Mouse (Mus musculus): ENCODE results near the gene Lcmt1.

The Lcmt1 gene

DNA sequence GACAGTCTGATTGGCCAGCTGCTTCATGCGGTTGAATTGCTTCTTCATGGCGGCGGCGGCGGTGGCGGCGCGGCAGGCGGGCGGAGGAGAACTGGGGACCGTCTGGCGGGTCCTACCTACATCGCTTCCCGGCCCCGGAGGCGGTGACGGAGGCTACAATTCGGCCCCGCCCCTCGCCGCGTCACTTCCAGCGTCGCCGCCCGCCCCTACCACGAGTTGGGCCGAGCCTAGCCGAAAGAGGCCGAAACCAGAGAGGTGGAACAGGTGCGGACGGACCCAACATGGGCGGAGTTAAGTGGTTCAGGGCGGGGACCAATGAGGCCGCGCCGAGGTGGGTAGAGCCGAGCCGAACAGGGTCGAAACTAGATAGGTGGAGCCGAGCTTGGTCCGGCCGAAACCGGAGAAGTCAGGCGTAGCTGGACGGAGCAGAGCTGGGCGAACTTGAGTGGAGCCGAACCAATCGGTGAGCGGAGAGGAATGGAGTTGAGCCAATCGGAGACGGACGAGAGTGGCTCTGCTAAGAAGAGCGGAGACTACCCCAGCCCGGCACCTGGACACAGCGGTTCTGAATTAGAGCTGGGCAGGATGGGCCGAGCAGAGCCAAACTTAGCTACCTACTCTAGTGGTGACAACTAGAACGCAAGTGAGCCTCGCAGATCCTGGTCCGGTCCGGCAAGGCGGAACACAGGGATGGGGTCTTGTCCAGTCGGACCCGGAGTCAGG is at the start of gene Lcmt1, which contains the start of gene Arhgap17:
Lcmt1 (plus strand) TSS at position 26 of the 723 bp plus-strand sequence.
Arhgap17 (minus strand) TSS at position 157 of the 723 bp plus-strand sequence.
- DNase-seq (ENCODE audit: low spot score in 2 of 2) = peak; percentile 92 to 97

DNA sequence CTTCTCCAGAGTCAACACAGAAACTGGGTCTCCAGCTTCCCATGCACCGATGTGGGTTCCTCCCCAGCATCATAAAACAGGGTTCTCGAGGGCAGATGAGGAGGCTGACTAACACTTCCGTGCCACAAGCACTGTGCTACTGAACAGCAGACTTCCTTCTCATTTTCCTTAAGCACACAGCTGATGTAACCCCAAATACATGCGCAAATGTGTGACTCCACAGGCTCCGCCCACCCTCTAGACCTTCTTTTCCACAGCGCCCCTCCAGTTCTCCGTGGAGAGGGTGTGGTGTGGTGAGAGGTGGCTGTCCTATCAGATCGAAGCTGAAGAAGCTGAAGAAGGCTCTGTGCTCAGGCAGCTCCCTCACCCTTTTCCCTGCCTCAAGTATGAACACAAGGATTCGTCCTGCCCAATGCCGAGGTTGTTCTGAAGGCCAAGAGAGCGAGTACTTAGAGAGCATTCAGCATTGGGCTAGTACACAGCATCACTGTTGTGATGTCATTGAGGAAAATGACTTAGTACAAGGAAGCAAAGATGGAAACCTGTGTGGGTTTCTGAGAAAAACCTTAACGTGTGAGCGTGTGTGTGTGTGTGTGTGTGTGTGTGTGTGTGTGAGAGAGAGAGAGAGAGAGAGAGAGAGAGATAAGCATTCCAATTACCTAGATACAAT is 47.0 kb upstream of the Lcmt1 start:
- DNase-seq (ENCODE audit: low spot score in 2 of 2) = no peak

DNA sequence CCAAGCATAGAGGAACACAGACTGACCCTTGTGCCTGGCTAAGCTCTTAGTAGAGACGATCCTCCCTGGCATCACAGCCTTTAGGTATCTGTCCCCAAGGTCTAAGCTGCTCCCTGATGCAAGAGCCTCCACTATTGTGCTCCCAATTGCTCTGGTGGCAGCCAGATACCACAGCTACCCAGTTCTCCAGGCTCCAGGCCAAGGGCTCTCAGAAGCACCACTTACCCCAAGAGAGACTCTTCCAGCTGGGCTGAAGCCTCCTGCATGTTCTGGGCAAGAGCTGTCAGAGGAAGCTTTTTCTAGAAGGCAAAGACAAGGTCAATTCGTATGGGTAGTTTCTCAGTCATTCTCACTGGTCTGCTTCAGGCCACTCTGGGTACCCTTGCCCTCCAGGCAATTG is 46.2 kb upstream of the Lcmt1 start:
- no peak for DNase-seq (ENCODE audit: low spot score in 2 of 2)

- no peak for DNase-seq (ENCODE audit: low spot score in 2 of 2)
Measured at GRCm38 (mm10) chr7:123324105-123324504, 45.5 kb upstream of the Lcmt1 start.

DNA sequence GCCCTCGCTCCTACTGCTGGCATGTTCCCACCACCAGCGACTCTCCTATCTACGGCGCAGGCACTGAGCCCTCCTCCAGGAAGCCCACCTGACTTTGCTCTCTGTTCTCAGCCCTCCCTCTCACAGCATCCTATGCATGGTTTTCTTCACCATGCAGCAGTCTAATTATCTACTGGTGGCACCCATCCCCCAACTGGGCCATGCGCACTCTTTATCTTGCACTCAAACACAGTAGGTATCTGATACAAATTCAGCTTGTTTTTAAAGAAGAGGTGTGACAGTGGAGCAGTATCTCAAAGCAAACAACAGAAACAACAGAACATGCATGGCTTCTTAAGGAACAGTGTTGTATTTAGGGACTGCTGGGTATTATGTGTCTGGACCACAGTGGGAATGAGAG is 43.5 kb upstream of the Lcmt1 start:
- no peak for DNase-seq (ENCODE audit: low spot score in 2 of 2)

- DNase-seq (ENCODE audit: low spot score in 2 of 2) = no peak
Measured at GRCm38 (mm10) chr7:123326901-123327300, 42.7 kb upstream of the Lcmt1 start.

DNA sequence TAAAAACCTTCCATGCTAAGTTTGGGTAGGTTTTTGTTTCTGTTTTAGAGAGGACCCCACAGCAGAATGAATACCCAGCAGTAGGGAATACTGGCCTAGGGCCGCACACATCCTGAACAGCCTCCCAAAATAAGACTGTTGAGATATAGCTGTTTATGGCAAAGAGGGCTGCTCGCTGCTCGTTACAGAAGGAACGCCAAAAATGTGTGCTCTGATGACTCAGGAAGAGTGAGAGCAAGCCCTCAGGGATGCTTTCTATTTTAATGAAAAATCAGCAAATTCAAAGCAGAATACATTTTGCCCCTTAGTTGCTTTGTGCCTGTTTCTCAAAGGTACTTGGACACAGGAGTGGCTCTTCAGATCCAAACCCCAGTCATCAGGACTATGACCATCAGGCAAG is 41.7 kb upstream of the Lcmt1 start:
- no peak for DNase-seq (ENCODE audit: low spot score in 2 of 2)

- no peak for DNase-seq (ENCODE audit: low spot score in 2 of 2)
Measured at GRCm38 (mm10) chr7:123330506-123330905, 39.1 kb upstream of the Lcmt1 start.

DNA sequence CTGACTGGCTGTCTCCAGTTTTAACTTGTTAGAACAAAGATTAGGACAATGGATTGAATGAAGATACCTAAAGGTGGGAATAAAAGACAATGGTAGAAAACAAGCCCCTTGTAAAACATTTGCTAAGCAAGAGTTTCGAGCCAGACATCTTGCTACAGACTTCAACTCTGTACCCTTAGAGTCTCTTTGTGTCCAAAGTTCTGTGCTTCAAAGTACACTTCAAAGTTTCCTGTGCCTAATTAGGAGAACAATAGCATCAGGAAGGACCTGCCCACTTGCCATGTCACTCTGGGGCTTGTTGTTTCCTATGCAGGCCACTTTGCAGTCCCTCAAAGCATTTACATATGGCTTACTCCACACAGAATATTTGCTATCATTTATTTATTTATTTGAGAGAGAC is 33.3 kb upstream of the Lcmt1 start:
- no peak for DNase-seq (ENCODE audit: low spot score in 2 of 2)

DNA sequence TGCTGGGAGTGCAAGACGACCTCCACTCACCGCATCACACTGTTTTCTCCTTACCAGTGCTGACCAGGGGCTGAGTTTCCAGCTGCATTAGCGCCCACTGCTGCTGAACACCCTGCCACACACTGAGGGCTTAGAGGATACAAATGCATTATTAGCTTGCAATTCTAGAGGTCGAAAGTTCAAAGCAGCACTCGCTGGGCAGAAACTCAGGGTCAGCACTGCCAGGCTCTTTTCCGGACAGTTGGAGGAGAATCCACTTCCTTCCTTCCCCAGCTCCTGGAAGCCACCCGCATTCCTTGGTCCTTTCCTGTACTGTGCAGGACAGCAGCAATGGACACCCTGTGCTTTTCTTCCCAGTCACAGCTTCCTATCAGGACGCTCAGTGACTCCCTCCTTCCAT is 31.2 kb upstream of the Lcmt1 start:
- DNase-seq (ENCODE audit: low spot score in 2 of 2) = no peak

DNA sequence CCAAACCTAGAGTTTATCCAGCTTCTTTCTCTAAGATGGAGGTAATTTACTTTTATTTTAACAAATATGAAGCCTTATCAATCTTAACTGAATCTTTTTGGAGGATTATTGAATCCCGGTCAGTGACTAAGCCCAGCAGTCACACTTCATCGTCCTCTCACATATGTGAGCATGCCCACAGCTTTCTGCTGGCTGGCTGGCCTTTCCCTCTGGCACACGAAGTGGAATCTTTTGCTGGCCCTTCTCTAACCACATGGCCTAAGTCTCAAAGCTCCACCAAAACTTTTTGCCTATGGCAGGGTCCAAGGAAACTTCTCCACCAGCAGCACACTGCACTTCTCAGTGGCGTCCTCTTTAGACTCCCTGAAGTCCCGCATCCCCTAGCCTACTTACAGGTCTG is 27.7 kb upstream of the Lcmt1 start:
- DNase-seq (ENCODE audit: low spot score in 2 of 2) = no peak

GRCm38 (mm10) chr7:123344079-123344780 is 25.4 kb upstream of the Lcmt1 start:
- no peak for DNase-seq (ENCODE audit: low spot score in 2 of 2)

GRCm38 (mm10) chr7:123345041-123345544 is 24.5 kb upstream of the Lcmt1 start:
- no peak for DNase-seq (ENCODE audit: low spot score in 2 of 2)

- DNase-seq (ENCODE audit: low spot score in 2 of 2) = no peak
Measured at GRCm38 (mm10) chr7:123346631-123347290, 22.8 kb upstream of the Lcmt1 start.

- no peak for DNase-seq (ENCODE audit: low spot score in 2 of 2)
Measured at GRCm38 (mm10) chr7:123349813-123350212, 19.8 kb upstream of the Lcmt1 start.

DNA sequence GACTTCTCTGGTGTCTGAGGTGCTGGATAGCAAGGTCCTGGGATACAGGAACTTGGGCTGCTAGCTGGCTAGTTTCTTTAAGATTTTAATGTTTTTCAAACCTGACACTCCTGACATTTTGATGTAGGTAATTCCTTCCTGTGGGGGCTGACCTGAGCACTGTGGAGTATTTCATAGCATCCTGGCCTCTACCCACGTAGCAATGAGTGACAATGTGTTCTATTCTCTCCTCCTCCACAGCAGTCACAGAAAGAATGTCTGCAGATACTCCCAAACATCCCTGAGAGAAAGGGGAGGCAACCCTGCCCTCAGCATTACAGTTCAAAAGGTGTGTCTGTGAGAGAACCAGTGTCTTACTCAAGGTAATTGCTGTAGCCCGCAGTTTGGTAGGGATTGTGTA is 19.3 kb upstream of the Lcmt1 start:
- DNase-seq (ENCODE audit: low spot score in 2 of 2) = no peak

DNA sequence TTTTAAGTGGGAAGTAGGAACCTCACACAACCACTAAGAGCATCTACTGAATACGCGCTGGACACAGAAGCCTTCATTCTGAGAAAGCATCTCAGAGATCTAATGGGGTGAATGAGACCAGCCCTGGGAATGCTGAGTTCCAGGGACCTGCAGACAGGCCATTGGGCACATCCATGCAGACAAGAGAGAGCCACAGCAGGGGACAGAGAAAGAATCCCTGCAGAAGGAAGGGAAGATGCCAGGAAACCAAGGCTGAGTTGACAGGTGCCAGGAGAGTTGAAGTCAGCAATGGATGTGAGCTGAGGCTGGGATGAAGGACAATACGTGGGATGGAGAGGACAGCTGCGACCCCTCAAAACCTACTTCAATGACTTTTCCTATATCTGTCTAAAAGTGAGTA is 16.5 kb upstream of the Lcmt1 start:
- DNase-seq (ENCODE audit: low spot score in 2 of 2) = no peak

DNA sequence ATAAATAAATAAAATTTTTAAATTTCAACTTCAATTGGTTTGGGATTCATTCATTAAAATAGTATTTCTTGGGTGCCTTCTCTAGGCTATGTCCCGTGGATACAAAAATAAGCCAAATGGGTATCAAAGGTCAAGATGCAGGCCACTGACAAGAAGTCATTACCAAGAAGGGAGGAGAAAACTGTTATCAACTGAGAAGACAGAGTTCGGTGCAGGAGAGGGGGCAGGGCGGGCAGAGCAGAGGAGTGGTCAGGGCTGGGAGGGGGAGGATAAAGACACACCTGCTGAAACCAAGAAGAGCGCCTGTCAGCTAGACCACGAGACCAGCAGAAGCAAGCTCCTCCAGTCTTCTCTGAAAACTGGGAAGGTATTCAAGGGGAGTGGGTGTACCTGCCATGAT is 15.7 kb upstream of the Lcmt1 start:
- DNase-seq (ENCODE audit: low spot score in 2 of 2) = no peak

- no peak for DNase-seq (ENCODE audit: low spot score in 2 of 2)
Measured at GRCm38 (mm10) chr7:123354392-123354791, 15.2 kb upstream of the Lcmt1 start.

- DNase-seq (ENCODE audit: low spot score in 2 of 2) = no peak
Measured at GRCm38 (mm10) chr7:123354851-123355250, 14.7 kb upstream of the Lcmt1 start.

GRCm38 (mm10) chr7:123356158-123356557 is 13.4 kb upstream of the Lcmt1 start:
- no peak for DNase-seq (ENCODE audit: low spot score in 2 of 2)

GRCm38 (mm10) chr7:123359101-123359500 is 10.5 kb upstream of the Lcmt1 start:
- no peak for DNase-seq (ENCODE audit: low spot score in 2 of 2)
